Mouse (Mus musculus) heart, adult 9 months (tissue): ENCODE data around the gene Ccdc8.

Source experiments
- DNase-seq, 2 experiments: peaks; one replicate each; pipeline ENCODE4 v3.0.0; 2022; ENCODE audit warnings: low spot score in 2 of 2

Gene Ccdc8

DNA sequence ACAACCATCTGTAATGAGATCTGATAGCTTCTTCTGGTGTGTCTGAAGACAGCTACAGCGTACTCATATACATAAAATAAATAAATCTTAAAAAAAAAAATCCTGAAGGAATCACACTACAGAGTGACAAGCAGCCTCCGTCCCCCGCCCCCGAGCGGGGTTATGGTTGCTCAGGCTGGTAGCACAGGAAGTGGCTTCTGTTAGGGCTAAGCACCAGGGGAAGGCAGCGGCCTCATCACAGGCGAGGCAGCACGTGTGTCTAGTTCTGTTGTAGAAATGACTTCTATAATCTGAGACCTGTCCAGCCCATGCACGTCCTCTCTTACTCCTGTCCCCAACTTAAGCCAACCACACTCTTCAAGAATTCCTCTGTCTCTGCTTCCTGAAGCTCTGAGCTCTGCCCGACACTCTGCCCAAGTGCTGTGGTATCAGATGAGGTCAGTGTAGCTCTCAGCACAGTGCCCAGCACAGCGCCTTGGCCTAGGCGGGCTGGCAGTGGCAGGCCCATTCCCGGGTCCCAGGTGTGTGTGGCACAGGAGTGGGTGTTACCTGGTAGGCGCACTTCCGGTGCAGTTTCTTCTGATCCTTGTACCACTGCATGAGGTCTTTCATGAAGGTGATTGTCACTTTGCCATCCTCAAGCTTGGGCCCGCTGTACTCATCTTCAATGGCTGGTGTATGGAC lies 17.0 kb downstream of the Ccdc8 start:
- DNase-seq = no peak

DNA sequence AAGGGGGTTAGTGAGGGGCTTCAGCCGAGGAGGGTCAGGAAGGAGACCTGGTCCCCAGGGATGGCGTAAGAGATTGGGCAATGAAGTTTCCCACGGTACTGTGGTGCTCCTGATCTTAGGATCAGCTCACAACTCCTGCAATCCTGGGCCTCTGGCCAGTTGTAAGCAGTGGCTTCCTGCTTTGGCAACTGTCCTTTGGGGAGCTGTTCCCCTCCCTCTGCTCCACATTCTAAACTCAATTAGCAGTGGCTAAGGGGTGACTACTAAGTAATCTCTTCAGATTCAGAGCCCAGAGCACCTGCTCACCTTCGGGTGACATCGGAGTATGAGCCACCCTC lies 17.5 kb downstream of the Ccdc8 start:
- no peak for DNase-seq

DNA sequence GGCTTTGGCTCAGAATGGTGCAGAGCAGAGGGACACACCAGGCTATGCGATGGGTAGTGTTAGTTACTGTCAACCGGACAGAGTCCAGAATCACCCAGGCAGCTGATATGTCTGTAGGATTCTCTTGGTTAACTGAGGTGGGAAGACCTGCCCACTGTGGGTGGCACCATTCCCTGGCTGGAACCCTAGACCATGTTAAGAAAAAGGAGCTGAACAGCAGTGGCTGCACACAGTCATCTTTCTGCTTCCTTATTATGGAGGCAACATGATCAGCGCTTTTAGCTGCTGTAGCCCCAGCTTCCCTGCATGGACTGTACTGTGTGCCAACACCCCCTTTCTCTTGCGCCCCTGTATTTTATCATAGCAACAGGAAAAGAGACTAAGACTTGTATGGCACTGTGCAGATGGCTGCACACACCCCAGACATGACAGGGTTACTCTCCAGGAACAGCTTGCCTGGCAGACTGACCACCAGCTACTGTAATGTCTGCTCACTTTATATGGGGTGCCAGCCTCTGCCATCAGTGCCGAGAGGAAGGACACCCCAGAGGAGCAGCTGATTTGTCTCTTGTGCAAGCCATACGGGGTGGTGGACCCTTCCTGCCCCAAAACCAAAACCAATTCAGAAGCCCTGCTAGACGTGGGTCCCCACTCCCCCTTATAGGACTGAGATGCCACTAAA lies 19.5 kb downstream of the Ccdc8 start:
- DNase-seq = no peak

DNA sequence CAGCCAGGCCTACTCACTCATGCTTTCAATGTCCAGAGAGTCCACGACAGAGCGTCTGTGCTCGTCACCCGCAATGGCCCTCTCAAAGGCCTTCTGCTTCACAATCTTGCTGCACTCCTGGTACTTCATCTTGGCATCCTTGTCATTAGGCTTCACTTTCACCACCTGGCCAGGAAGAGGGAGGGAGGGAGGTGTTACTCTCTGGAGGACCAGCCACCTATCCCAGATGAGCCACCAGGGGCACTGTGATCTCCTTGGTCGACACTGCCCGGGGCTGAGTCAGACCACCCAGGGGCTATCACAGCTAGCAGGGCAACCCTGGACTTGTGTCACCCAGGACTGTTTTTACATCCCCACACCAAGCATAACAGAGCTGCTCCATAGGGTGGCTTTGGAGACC lies 22.9 kb downstream of the Ccdc8 start:
- no peak for DNase-seq

DNA sequence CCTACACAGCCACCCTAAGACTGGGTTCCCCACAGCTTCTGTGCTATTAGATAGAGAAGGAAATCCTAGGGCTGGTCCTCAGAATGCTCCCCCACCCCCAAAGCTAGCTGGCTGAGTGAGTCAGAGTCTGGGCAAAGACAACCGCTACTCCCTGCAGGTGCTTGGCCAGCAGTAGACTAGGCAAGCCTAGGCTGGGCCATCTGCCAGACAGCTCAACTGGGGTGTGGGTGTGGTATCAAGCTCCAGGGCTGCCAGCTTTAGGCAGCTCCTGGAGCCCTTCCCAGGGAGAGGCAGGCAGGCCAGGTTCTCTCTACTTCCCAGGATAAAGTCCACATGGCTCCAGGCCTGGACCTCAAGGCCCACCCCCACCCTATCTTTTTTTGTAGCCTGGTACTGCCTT lies 24.5 kb downstream of the Ccdc8 start:
- DNase-seq = peak; percentile 89 to 91

DNA sequence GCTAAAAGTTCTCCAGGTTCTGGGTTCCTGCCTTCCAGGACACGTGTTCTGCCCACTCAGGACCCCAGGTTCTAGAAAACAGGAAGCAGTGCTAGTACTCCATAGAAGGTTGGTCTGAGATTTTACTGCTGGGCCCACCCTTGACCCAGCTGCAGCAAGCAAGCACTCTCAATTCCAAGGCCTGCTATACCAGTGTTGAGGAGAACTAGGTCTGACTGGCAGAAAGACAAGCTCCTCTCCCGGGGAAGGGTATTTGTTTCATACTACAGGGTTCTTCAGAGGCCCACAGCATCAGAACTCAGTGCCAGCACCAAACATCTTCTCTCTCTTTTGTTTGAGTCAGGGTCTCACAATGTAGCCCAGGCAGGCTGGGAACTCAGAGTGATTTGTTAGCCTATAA lies 25.4 kb downstream of the Ccdc8 start:
- no peak for DNase-seq

DNA sequence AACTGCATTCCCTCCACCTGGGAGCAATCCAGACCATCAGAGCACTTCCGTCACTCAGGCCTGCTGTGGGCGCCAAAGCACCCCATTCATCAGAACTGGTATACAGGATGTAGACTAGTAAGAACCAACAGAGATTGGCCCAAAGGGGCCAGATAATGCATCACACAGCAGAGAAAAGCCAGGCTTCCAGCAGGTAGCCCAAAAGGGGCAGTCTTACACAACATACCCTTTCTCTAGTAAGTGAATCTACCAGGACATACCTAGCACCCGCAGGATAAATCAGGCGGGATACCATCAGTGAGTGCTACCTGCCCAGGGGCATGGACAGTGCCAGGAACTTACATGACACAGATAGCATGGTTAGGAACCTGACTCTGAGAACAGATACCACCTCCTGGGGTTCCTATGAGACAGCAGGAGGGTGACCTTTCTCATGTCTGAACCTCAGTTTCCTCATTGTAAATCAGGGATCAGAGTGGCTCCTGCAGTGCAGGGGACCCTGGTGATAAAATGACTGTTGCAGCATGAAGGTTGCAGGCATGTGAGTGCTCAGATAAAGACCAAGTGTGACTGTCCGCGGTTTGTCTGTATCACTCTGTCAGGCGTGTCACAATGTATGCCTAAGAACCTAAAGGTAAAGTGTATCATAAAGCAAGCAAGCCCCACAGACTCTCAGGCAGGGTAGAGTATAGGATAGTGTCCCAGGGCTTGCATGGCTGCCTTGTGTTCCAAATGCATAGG lies 27.1 kb downstream of the Ccdc8 start:
- DNase-seq = no peak

DNA sequence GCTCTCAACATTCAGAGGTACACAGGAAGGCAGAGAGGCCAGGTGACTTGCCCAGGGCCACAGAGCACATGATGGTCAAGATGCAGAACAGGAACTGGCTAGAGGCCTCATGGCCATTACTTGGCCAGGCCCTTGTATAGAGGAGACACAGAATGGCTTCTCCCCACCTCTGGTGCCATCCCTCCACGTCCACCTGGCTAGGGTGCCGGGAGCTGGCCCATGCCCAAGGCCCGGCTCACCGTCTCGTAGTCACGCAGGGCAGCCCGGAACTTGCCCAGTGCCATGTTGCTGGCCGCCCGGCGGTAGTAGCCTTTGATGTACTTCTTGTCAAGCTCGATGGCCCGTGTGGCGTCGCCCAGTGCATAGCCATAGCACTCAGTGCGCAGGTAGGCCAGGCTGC lies 29.7 kb downstream of the Ccdc8 start:
- DNase-seq = no peak

DNA sequence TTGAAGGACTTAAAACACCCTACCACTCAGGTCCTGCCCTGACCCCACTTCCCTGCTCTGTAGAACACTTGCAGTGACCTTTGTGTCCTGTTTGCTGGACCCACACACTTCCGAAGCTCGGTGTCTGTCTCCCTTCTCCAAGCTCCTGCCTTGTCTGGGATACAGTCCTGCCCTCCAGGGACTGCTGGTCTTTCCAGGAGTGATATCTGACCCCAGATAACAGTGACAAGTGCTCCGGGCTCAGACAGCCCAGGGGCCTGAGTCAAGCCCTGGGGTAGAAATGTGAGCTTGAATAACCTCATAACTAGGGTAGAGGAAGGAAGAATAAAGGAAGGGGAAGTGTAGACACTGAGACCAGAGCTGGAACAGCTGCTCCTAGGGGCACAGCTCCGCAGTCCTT lies 31.2 kb downstream of the Ccdc8 start:
- DNase-seq = no peak

DNA sequence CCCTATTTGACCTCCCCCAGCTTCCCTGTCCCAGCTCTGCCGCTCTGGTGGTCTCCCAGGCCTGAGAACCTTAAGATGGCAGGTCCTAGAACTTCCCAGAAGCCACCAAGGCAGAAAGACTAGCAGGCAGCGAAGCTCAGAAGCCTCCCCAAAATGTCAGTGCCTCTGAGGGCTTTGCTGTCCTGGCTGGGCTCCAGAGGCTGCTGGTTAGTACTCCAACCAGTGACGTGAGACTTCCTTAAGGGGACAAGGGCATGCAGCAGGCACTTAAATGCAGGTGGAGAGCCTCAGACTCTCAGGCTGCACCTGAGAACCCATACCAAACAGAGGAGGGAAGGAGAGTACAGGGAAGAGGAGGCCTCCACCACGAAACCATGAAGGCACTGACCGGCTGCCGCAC lies 31.6 kb downstream of the Ccdc8 start:
- DNase-seq = no peak

DNA sequence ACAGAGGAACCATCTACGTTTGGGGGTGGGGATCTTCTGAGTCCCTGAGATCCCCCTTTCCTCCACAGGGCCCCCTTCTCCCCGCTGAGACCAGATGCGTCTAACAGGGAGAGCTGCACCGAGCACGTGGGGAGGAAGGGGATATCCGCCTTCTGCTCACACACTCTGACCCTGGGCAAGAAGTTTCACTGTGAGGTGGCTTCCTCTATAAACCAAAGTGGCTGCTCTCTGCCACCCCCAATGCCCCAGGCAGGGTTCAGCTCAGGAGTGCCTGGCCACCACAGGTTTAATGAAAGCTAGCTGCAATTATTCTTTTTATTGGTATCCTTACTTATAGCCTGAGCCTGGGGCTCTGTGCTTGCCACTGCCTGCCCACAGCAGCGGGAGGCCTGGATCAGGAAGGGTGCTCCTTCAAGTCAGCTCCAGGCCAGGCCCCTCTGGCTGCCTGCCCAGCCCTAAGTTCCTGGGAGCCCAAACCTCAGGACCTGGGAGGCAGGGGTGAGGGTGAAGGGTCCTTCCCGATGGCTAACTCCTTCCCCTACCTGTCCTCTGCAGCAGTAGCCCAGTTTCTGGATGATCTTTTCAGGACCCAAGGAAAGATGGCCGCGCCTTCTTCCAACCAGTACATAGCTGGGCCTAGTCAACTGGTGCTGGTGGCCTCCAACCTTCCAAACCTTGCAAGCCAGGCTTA lies 32.5 kb downstream of the Ccdc8 start:
- DNase-seq = peak in 1 of 2 experiments; percentile 62

DNA sequence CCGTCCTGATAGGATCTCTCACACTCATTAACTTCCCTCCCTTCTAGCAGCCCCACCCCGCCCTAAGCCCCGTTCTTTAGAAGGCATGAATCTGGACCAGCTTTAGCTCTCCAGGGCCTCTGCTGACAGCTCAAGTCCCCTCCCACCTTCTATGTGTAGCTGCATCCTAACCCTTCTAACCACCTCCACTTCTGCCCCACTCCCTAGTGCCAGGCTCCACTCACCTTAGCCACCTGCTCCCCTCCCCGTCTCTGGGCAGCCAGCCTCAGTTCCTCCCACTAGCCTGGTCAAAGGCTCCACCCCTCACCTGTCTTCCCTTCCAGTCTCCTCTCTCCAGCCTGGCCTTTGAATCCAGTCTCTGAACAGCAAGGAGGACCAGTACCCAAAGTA lies 33.0 kb downstream of the Ccdc8 start:
- DNase-seq = no peak

DNA sequence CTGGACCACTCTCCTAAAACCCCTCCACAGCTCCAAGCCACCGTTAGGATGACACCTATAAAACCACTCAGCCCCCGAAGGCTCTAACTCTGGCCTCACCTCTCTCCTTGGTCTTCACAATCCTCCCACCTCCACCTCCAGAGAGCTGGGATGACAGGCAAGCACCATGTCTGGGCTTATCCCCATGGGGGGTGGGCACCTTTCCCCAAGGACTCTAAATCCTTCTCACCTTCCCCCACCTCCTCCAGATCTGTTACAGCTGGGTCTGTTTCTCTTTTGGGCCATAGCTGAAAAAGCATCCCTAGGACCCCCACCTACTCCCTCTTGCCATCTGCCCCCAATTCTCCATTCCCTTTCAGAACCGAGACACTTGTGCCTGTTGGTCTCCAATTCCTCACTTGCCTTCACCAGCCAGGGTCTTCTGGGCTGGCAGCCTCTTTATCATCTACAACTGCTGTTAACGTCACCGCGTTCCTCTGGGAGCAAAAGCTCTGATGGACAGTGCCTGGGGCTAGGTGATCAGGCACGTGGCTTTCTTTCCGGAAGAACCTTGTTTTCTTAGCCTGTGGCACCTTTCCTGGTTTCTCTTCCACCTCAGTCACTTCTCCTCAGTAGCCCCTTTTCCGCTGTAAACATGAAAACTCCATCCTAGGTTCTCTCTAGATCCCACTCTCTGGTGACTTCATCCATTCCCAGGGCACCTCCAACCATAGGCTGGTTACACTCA lies 33.6 kb downstream of the Ccdc8 start:
- no peak for DNase-seq

DNA sequence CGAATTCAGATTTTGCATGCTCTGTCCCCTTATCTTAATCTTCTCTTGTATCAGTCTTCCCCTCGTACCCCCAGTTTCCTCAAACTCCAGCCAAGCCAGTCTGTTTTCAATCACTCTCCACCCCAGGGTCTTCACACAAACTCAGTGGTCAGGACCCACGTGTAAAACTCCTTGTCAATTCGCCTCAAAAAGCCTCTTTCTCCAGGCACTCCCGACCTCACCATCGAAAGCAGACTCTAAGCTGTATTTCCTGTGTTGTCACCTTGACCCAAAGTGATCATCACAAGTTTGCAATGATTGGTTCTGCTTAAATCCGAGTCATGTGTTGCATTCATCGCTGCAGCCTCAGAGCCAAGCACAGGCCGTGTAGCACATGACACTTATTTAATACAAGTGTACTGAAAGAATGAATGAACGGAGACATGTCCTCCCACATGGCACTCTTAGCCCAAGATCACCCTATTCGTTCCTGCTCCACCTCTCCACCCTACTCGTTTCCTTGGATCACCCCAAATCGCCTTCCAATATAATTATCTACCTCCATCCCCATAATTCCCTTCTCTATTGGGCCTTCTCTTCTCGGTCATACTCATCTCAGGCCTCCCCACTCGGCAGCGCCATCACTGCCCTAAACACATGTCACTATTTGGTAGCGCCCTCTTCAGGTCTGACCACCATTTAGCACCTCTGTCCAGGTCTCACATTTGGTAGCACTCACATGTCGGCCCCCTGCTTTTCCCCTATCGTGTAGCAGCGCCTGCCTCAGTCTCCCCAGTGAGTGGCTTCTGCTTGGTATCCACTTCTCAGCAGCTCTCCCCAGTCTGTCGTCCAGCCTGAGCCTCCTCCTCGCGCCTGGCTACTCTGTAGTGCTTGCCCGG lies 34.4 kb downstream of the Ccdc8 start:
- DNase-seq = no peak

DNA sequence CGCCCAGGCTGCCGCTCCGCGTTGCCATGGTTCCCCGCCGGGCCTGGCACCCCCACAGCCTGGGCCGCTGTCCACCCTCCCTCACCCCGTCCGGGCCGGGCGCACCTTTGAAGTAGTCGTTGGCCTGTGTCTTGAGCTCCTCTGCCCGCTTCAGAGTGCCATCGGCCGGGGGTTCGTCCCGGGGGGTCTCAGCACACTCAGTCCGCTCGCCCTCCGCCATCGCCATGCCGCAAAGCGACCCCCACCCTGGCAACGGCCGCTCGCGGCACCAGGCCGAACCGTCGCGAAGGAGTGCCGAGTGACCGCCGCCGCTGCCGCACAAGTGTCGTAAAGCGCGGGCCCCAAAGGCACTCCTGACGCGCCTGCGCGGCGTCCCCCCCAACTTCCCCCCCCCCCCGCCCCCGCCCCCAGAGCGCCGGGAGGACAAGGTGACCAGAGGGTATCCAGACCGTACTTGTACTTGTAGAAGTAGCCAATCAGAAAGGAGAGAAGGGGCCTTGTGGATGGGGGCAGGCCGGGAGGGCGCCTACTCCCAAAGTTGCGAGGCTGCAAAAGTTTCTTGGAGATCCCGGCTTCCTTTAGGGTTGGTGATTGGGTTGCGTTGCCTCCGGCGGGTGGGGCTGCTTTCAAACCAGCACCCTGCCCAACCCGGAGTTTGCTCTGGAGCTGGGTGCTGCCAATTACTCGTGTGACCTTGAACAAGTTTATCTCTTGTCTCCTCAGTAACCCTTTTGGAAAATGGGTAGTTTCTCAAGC lies 35.3 kb downstream of the Ccdc8 start, which contains the start of gene Ppp5c:
Ppp5c (minus strand) TSS at position 337 of the 756 bp plus-strand sequence.
- DNase-seq = peak; percentile 89 to 92

DNA sequence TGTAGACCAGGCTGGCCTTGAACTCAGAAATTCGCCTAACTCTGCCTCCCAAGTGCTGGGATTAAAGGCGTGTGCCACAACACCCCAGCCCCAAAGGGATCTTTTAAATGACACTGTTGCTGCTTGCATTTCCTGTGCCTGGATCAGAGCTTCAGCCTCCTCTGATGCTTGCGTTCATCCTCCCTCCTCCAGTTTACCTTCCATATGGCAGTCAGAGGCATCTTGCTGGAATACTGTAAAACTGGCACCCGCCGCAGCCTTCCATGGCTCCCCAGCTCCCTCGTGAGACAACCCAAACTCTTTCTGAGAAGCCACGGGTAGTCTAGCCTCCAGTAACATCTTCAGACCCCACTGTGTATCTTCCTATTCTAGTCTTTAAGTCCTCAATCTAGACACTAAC lies 36.4 kb downstream of the Ccdc8 start:
- DNase-seq = no peak

DNA sequence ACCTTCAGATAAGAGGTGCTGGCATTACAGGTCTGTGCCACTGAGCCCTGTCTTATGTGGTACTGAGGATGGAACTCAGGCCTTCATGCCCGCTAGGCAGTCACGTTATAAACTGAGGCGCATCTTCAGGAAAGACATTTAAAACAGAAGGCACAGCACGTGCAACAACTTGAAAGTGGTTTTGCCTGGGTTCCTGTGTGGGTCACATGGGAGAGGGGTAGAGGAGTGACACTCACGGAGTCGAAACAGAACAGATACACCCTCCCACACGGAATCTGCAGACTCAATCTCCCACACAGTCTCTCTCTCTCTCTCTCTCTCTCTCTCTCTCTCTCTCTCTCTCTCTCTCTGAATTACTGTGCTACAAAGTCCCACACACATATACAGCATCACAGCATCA lies 37.7 kb downstream of the Ccdc8 start:
- DNase-seq = no peak

DNA sequence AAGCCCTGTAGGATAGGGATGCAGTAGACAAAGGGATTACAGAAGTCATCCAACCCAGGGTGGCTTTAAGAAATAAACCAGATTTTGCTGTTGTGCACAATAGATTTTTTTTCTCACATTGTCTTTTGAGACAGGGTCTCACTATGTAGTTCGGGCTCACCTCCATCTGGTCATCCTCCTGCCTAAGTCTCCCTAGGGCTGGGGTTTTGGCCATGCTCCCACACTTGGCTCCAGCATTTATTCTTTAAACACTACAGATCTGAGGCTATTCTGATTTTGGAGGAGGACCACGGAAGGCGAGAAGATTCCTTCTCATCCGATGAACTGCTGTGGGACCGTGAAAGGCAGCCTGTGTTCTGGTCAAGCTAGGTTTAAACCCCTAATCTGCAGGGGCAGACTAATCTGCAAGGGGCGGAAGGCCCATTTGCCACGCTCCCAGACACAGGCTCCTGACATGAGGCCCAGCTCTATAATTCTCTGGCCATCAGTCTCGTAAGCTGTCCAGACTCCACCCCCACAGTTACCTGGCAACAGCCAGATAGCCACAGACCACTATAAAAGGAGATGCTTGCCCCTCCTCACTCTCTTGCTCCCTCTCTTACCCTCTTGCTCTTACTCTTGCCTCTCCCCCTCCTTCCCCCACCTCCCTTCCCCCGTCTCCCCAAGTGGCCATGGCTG lies 45.6 kb downstream of the Ccdc8 start:
- DNase-seq = no peak

DNA sequence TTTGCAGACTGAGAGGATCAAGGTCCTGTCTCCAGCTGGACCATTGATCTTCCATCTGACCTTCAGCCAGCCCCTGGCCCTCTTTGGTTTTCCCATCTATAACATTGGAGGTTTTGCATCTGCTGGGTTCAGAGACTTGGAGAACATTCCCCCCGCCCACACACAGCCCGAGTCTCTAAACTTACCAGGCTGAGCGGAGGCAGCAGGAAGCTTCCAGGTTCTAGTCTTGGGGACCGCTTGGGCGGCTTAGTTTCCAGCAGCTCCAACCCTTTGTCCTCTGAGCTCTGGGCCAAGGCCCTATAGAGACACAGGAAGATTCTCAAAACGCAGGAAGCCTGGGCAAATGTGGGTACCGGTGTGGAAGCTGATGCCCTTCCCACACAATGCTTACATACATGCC lies 46.9 kb downstream of the Ccdc8 start:
- no peak for DNase-seq

DNA sequence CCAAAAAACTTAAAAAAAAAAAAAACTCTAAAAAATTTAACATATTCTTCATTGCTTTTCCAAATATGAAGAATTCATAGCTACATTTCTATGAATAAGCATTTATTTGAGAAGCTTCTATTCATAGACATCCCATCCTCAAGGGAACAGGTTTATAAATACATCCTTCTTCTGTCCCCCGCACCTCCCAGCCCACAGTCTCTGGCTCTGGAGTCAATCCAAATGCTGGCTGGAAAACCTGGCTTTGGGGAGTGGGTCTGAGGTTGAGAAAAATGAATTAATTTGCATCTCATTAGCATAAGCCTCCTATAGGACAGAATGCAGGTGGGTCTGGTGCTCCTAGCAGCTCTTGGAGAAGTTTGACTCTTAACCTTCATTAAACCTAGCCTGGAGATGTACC lies 53.2 kb downstream of the Ccdc8 start:
- no peak for DNase-seq
